In genomic region chr12:59040851-59041250, GRCm38 (mm10) we compare ENCODE assay signal across 10 mouse cellular contexts. TPM values are rescaled to one million over a fixed set of nuclear protein-coding genes. Genes with fewer than 3 reads are reported as not detected.
DNase-seq lines count a peak whose midpoint lies in the region; ATAC-seq and TF ChIP-seq lines count a peak whose summit lies in the region.
"Had no signal": no experiment of that assay in that cellular context is flagged by ENCODE, and none has a peak within 500 bp of the region (broad histone marks: within the 10 kb centered on the region; RNA-seq: fewer than 3 reads in every experiment).

No protein-coding gene starts in this region.

- no peak for ATAC-seq in hindbrain, embryonic 13.5 days (ENCODE audit: low FRiP score)
- ATAC-seq in embryonic facial prominence, embryonic 13.5 days (ENCODE audit: insufficient number of reproducible peaks, insufficient read depth, low FRiP score, low TSS enrichment, low read depth), result 0 out of 2 replicates have a peak, but pooled peaks have one; percentile 15
- ATAC-seq in liver, postnatal 0 days, result peak; percentile 53

- no peak overlapping the region for H3K4me2 ChIP-seq in hindbrain, embryonic 13.5 days
- no peak overlapping the region for H3K4me2 ChIP-seq in CH12.LX (ENCODE audit: insufficient read depth, low read depth, poor library complexity, severe bottlenecking)
- H3K4me2 ChIP-seq in embryonic facial prominence, embryonic 13.5 days, result no peak overlapping the region
- no peak overlapping the region for H3K4me2 ChIP-seq in liver, postnatal 0 days (ENCODE audit: low read depth, low read length)

- peaks cover 37% of the 10 kb centered on the region for H3K36me3 ChIP-seq in hindbrain, embryonic 13.5 days
- peaks cover 47% of the 10 kb centered on the region for H3K36me3 ChIP-seq in hindbrain, embryonic 10.5 days
- peaks cover 22 to 35% of the 10 kb centered on the region in 2 experiments for H3K36me3 ChIP-seq in CH12.LX (replicated peaks in 1 of 2; ENCODE audit: control insufficient read depth in 1 of 2, insufficient read depth in 1 of 2, low read length in 1 of 2)
- peaks cover 45% of the 10 kb centered on the region for H3K36me3 ChIP-seq in embryonic facial prominence, embryonic 13.5 days
- peaks cover 27% of the 10 kb centered on the region for H3K36me3 ChIP-seq in liver, postnatal 0 days (replicated peaks; ENCODE audit: insufficient read depth, low read length)

- dilution Hi-C loops in CH12.LX (cut with MboI; ENCODE audit: extremely low pct_ligation_motif_present, extremely low pct_unique_long_range_greater_than_20kb, low sequenced_read_pairs), result no loop called here

- H3K4me3 ChIP-seq in hindbrain, embryonic 13.5 days, result no peak overlapping the region
- H3K4me3 ChIP-seq in hindbrain, embryonic 10.5 days, result no peak overlapping the region
- no peak overlapping the region for H3K4me3 ChIP-seq in CH12.LX (replicated peaks in 1 of 3; ENCODE audit: low read depth in 2 of 3, low read length in 2 of 3, poor library complexity in 1 of 3)
- H3K4me3 ChIP-seq in embryonic facial prominence, embryonic 13.5 days, result no peak overlapping the region
- H3K4me3 ChIP-seq in liver, postnatal 0 days (ENCODE audit: low read depth, low read length), result no peak overlapping the region

- no peaks in the 10 kb centered on the region for H3K27me3 ChIP-seq in hindbrain, embryonic 13.5 days
- no peaks in the 10 kb centered on the region for H3K27me3 ChIP-seq in hindbrain, embryonic 10.5 days (ENCODE audit: insufficient read depth, poor library complexity, severe bottlenecking)
- no peaks in the 10 kb centered on the region for H3K27me3 ChIP-seq in CH12.LX (replicated peaks)
- no peaks in the 10 kb centered on the region for H3K27me3 ChIP-seq in embryonic facial prominence, embryonic 13.5 days
- no peaks in the 10 kb centered on the region for H3K27me3 ChIP-seq in liver, postnatal 0 days (ENCODE audit: insufficient read depth, low read length)
- H3K27me3 ChIP-seq: Patski had no signal

- no peaks in the 10 kb centered on the region for H3K79me2 ChIP-seq in CH12.LX (replicated peaks; ENCODE audit: control insufficient read depth, extremely low read depth, insufficient read depth, poor library complexity, severe bottlenecking)

- in situ Hi-C loops in CH12.LX (cut with MboI; ENCODE audit: low pct_ligation_motif_present, low pct_unique_long_range_greater_than_20kb, low sequenced_read_pairs), result no loop called here

- 39% methylated on average over 7 of the region's 7 CpGs for WGBS in hindbrain, embryonic 13.5 days
- WGBS in hindbrain, embryonic 10.5 days, result 35% methylated on average over 7 of the region's 7 CpGs
- 21% methylated on average over 7 of the region's 7 CpGs for WGBS in embryonic facial prominence, embryonic 13.5 days
- WGBS in liver, postnatal 0 days (ENCODE audit: insufficient replicate concordance), result 21% methylated on average over 7 of the region's 7 CpGs

- H3K9me3 ChIP-seq in hindbrain, embryonic 13.5 days, result no peaks in the 10 kb centered on the region
- no peaks in the 10 kb centered on the region for H3K9me3 ChIP-seq in hindbrain, embryonic 10.5 days
- H3K9me3 ChIP-seq in CH12.LX (replicated peaks; ENCODE audit: low read length), result no peaks in the 10 kb centered on the region
- H3K9me3 ChIP-seq in embryonic facial prominence, embryonic 13.5 days, result no peaks in the 10 kb centered on the region
- H3K9me3 ChIP-seq in liver, postnatal 0 days (ENCODE audit: low read length), result no peaks in the 10 kb centered on the region

- no peak; the same call in none of the 2 replicates for TF ChIP-seq POLR2A in CH12.LX (IDR thresholded peaks at IDR 0.05; ENCODE audit: low read depth, low read length)

- no peak for DNase-seq in hindbrain, embryonic 10.5 days (ENCODE audit: low spot score)
- DNase-seq in CH12.LX (ENCODE audit: extremely low read depth), result peak; percentile 93
- DNase-seq in liver, postnatal 0 days, result no peak
- DNase-seq in gastrocnemius, postnatal 4 days (ENCODE audit: low spot score in 2 of 2), result no peak
- no peak for DNase-seq in c-Kit-positive CD71-positive TER-119-positive erythroid progenitor cells, embryonic 14.5 days (ENCODE audit: low spot score)
- no peak for DNase-seq in kidney, postnatal 14 days
- DNase-seq: thymus, postnatal 14 days had no signal

- H3K4me1 ChIP-seq in hindbrain, embryonic 13.5 days (replicated peaks), result peaks cover 7% of the 10 kb centered on the region
- H3K4me1 ChIP-seq in hindbrain, embryonic 10.5 days (replicated peaks), result 0 out of 2 replicates have a peak, but pooled peaks cover 4% of the 10 kb centered on the region
- peaks cover 5 to 36% of the 10 kb centered on the region in 2 experiments; a peak in 3 of 4 replicates for H3K4me1 ChIP-seq in CH12.LX (ENCODE audit: control insufficient read depth in 1 of 2, insufficient read depth in 2 of 2)
- 0 out of 2 replicates have a peak, but pooled peaks cover 4% of the 10 kb centered on the region for H3K4me1 ChIP-seq in embryonic facial prominence, embryonic 13.5 days
- H3K4me1 ChIP-seq in liver, postnatal 0 days (ENCODE audit: insufficient read depth), result peaks cover 5% of the 10 kb centered on the region; the same call in 1 of the 2 replicates

- TF ChIP-seq RAD21 in CH12.LX (IDR thresholded peaks at IDR 0.05; ENCODE audit: low read depth, low read length), result no peak

- TF ChIP-seq EP300 in CH12.LX (IDR thresholded peaks at IDR 0.05; ENCODE audit: low read length), result no peak
- TF ChIP-seq EP300 in liver, postnatal 0 days (IDR thresholded peaks at IDR 0.05; ENCODE audit: low read depth), result no peak

- H3K9ac ChIP-seq in hindbrain, embryonic 13.5 days, result no peak overlapping the region
- H3K9ac ChIP-seq in CH12.LX (ENCODE audit: insufficient read depth, low read depth), result no peak overlapping the region
- H3K9ac ChIP-seq in embryonic facial prominence, embryonic 13.5 days, result no peak overlapping the region
- no peak overlapping the region for H3K9ac ChIP-seq in liver, postnatal 0 days (replicated peaks)

- no peak for TF ChIP-seq CTCF in CH12.LX (conservative IDR thresholded peaks at IDR 0.05 in 1 of 2, IDR thresholded peaks at IDR 0.05 in 1 of 2; ENCODE audit: low read depth in 2 of 2, low read length in 2 of 2)
- no peak for TF ChIP-seq CTCF in liver, postnatal 0 days (IDR thresholded peaks at IDR 0.05; ENCODE audit: low read depth)

- peak overlapping the region; percentile 23; the same call in 1 of the 2 replicates for H3K27ac ChIP-seq in hindbrain, embryonic 13.5 days
- H3K27ac ChIP-seq in hindbrain, embryonic 10.5 days, result no peak overlapping the region
- peak overlapping the region; percentile 60 for H3K27ac ChIP-seq in CH12.LX (ENCODE audit: insufficient read depth, low read depth)
- H3K27ac ChIP-seq in embryonic facial prominence, embryonic 13.5 days, result 0 out of 2 replicates have a peak overlapping the region, but pooled peaks have one; percentile 72
- peak overlapping the region; percentile 92; the same call in 1 of the 2 replicates for H3K27ac ChIP-seq in liver, postnatal 0 days (ENCODE audit: low read depth)

RNA-seq across cellular contexts. Expression of gene Trappc6b, which starts 20.4 kb away (rescaled TPM):
- polyA plus RNA-seq in hindbrain, embryonic 13.5 days (2015; fragmentation: Nextera tagmentation; extraction: Ambion mirVana), result 157 and 158 TPM in 2 replicates
- polyA plus RNA-seq in hindbrain, embryonic 10.5 days (2016; fragmentation: Nextera tagmentation; extraction: Ambion mirVana), result 72.6 and 84.8 TPM in 2 replicates
- 40.9 and 46.6 TPM in 2 replicates for total RNA-seq in CH12.LX (2012; rRNA removed)
- 42.6 and 47.0 TPM in 2 replicates for total RNA-seq in CH12.LX (2014; rRNA removed)
- polyA plus RNA-seq in CH12.LX (2012; ENCODE audit: insufficient read length, low read depth), result 67.8 and 72.7 TPM in 2 replicates
- 89.1 and 95.8 TPM in 2 replicates for polyA plus RNA-seq in embryonic facial prominence, embryonic 13.5 days (2015; fragmentation: Nextera tagmentation; extraction: Ambion mirVana)
- 49.6 and 50.7 TPM in 2 replicates for polyA plus RNA-seq in liver, postnatal 0 days (2015; fragmentation: Nextera tagmentation; extraction: Ambion mirVana)
- 10 to 100 TPM; 40.8 to 44.7 TPM for total RNA-seq in gastrocnemius, postnatal 4 days (2021)

RNA-seq across cellular contexts. Expression of gene Pnn, which starts 25.8 kb away (rescaled TPM):
- polyA plus RNA-seq in hindbrain, embryonic 13.5 days (2015; fragmentation: Nextera tagmentation; extraction: Ambion mirVana), result 106 and 113 TPM in 2 replicates
- polyA plus RNA-seq in hindbrain, embryonic 10.5 days (2016; fragmentation: Nextera tagmentation; extraction: Ambion mirVana), result 68.6 and 105 TPM in 2 replicates
- total RNA-seq in CH12.LX (2012; rRNA removed) (33.6 and 46.0 TPM in 2 replicates), CH12.LX (2014; rRNA removed) (31.9 and 32.5 TPM in 2 replicates)
- polyA plus RNA-seq in CH12.LX (2012; ENCODE audit: insufficient read length, low read depth), result 132 and 171 TPM in 2 replicates
- polyA plus RNA-seq in embryonic facial prominence, embryonic 13.5 days (2015; fragmentation: Nextera tagmentation; extraction: Ambion mirVana), result 135 and 141 TPM in 2 replicates
- polyA plus RNA-seq in liver, postnatal 0 days (2015; fragmentation: Nextera tagmentation; extraction: Ambion mirVana), result 22.1 and 28.9 TPM in 2 replicates
- 10 to 100 TPM; 32.4 to 41.1 TPM for total RNA-seq in gastrocnemius, postnatal 4 days (2021)

RNA-seq across cellular contexts. Expression of gene Gemin2, which starts 27.7 kb away (rescaled TPM):
- 17.4 and 17.5 TPM in 2 replicates for polyA plus RNA-seq in hindbrain, embryonic 13.5 days (2015; fragmentation: Nextera tagmentation; extraction: Ambion mirVana)
- 28.7 and 38.0 TPM in 2 replicates for polyA plus RNA-seq in hindbrain, embryonic 10.5 days (2016; fragmentation: Nextera tagmentation; extraction: Ambion mirVana)
- total RNA-seq in CH12.LX (2012; rRNA removed) (19.4 and 19.6 TPM in 2 replicates), CH12.LX (2014; rRNA removed) (36.7 and 40.8 TPM in 2 replicates)
- polyA plus RNA-seq in CH12.LX (2012; ENCODE audit: insufficient read length, low read depth), result 22.3 and 23.8 TPM in 2 replicates
- polyA plus RNA-seq in embryonic facial prominence, embryonic 13.5 days (2015; fragmentation: Nextera tagmentation; extraction: Ambion mirVana), result 32.3 and 38.3 TPM in 2 replicates
- polyA plus RNA-seq in liver, postnatal 0 days (2015; fragmentation: Nextera tagmentation; extraction: Ambion mirVana), result 19.5 and 20.0 TPM in 2 replicates
- 1 to 10 TPM; 8.1 to 8.3 TPM for total RNA-seq in gastrocnemius, postnatal 4 days (2021)

RNA-seq across cellular contexts. Expression of gene Sec23a, which starts 29.0 kb away (rescaled TPM):
- 107 and 111 TPM in 2 replicates for polyA plus RNA-seq in hindbrain, embryonic 13.5 days (2015; fragmentation: Nextera tagmentation; extraction: Ambion mirVana)
- 58.5 and 67.8 TPM in 2 replicates for polyA plus RNA-seq in hindbrain, embryonic 10.5 days (2016; fragmentation: Nextera tagmentation; extraction: Ambion mirVana)
- 17.6 and 18.0 TPM in 2 replicates for total RNA-seq in CH12.LX (2012; rRNA removed)
- total RNA-seq in CH12.LX (2014; rRNA removed), result 24.7 and 26.9 TPM in 2 replicates
- 10.4 and 12.3 TPM in 2 replicates for polyA plus RNA-seq in CH12.LX (2012; ENCODE audit: insufficient read length, low read depth)
- 83.1 and 87.9 TPM in 2 replicates for polyA plus RNA-seq in embryonic facial prominence, embryonic 13.5 days (2015; fragmentation: Nextera tagmentation; extraction: Ambion mirVana)
- polyA plus RNA-seq in liver, postnatal 0 days (2015; fragmentation: Nextera tagmentation; extraction: Ambion mirVana), result 43.2 and 48.4 TPM in 2 replicates
- 10 to 100 TPM; 67.4 to 71.8 TPM for total RNA-seq in gastrocnemius, postnatal 4 days (2021)

RNA-seq across cellular contexts. Expression of gene Mia2, which starts 54.7 kb away (rescaled TPM):
- polyA plus RNA-seq in hindbrain, embryonic 13.5 days (2015; fragmentation: Nextera tagmentation; extraction: Ambion mirVana), result 38.1 and 42.3 TPM in 2 replicates
- 34.8 and 43.4 TPM in 2 replicates for polyA plus RNA-seq in hindbrain, embryonic 10.5 days (2016; fragmentation: Nextera tagmentation; extraction: Ambion mirVana)
- total RNA-seq in CH12.LX (2012; rRNA removed) (61.2 and 68.1 TPM in 2 replicates), CH12.LX (2014; rRNA removed) (99.2 and 107 TPM in 2 replicates)
- polyA plus RNA-seq in CH12.LX (2012; ENCODE audit: insufficient read length, low read depth), result 162 and 176 TPM in 2 replicates
- polyA plus RNA-seq in embryonic facial prominence, embryonic 13.5 days (2015; fragmentation: Nextera tagmentation; extraction: Ambion mirVana), result 62.6 and 64.5 TPM in 2 replicates
- polyA plus RNA-seq in liver, postnatal 0 days (2015; fragmentation: Nextera tagmentation; extraction: Ambion mirVana), result 74.3 and 75.2 TPM in 2 replicates
- total RNA-seq in gastrocnemius, postnatal 4 days (2021), result 10 to 100 TPM; 53.0 to 68.1 TPM
